Comparison of ENCODE assay signal across 10 mouse cellular contexts in the genomic region with DNA sequence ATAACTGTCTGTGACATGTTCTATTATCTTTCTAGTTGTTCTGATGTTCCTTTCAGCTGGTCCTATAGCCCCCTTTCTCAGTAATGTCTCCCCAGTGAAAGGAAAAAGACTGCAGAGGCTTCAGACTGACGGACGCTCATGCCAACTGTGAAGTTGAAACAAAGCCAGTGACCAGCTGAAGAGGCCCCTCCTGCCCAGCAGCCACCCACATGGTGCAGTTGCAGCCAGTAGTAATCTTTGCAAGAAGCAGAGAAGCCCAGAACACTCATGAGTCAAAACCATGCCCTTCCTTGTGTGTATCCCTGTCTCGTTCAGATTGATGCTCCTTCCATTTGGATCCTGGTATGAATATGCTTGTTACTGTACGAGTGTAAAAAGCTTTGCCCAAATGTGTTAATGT.
DNase-seq lines count a peak whose midpoint lies in the region; ATAC-seq lines count a peak whose summit lies in the region.
"Had no signal": no experiment of that assay in that cellular context is flagged by ENCODE, and none has a peak within 500 bp of the region (broad histone marks: within the 10 kb centered on the region; RNA-seq: fewer than 3 reads in every experiment).

No protein-coding gene starts in this region.

- peaks cover 72% of the 10 kb centered on the region for H3K4me1 ChIP-seq in hindbrain, embryonic 13.5 days (replicated peaks)
- no peaks in the 10 kb centered on the region; the same call in 1 of the 2 replicates for H3K4me1 ChIP-seq in hindbrain, embryonic 11.5 days (replicated peaks; ENCODE audit: control insufficient read depth, insufficient read depth, low read length)
- peaks cover 58% of the 10 kb centered on the region for H3K4me1 ChIP-seq in forebrain, embryonic 16.5 days (replicated peaks; ENCODE audit: control insufficient read depth, insufficient read depth, low read length)
- H3K4me1 ChIP-seq in neural tube, embryonic 15.5 days: peaks cover 58% of the 10 kb centered on the region

- WGBS in hindbrain, embryonic 13.5 days: 57% methylated on average over 4 of the region's 4 CpGs
- WGBS in hindbrain, embryonic 11.5 days: 70% methylated on average over 4 of the region's 4 CpGs
- 28% methylated on average over 4 of the region's 4 CpGs for WGBS in forebrain, embryonic 16.5 days
- WGBS in neural tube, embryonic 15.5 days: 42% methylated on average over 4 of the region's 4 CpGs

- H3K4me3 ChIP-seq in hindbrain, embryonic 13.5 days: no peak overlapping the region
- H3K4me3 ChIP-seq in hindbrain, embryonic 11.5 days (ENCODE audit: low read depth, low read length): no peak overlapping the region
- peak overlapping the region; percentile 33 for H3K4me3 ChIP-seq in forebrain, embryonic 16.5 days (replicated peaks; ENCODE audit: low read length)
- H3K4me3 ChIP-seq in neural tube, embryonic 15.5 days (replicated peaks): 0 out of 2 replicates have a peak overlapping the region, but pooled peaks have one; percentile 2
- H3K4me3 ChIP-seq: intestine, embryonic 15.5 days had no signal

- H3K9me3 ChIP-seq in hindbrain, embryonic 13.5 days: no peaks in the 10 kb centered on the region
- no peaks in the 10 kb centered on the region for H3K9me3 ChIP-seq in hindbrain, embryonic 11.5 days (ENCODE audit: control insufficient read depth, low read length)
- H3K9me3 ChIP-seq in forebrain, embryonic 16.5 days (ENCODE audit: control insufficient read depth, low read length): no peaks in the 10 kb centered on the region
- no peaks in the 10 kb centered on the region for H3K9me3 ChIP-seq in neural tube, embryonic 15.5 days (replicated peaks)
- H3K9me3 ChIP-seq: intestine, embryonic 15.5 days had no signal

- peaks cover 58% of the 10 kb centered on the region for H3K36me3 ChIP-seq in hindbrain, embryonic 13.5 days
- peaks cover 12% of the 10 kb centered on the region for H3K36me3 ChIP-seq in hindbrain, embryonic 11.5 days (ENCODE audit: control insufficient read depth, insufficient read depth, low read length)
- peaks cover 30% of the 10 kb centered on the region for H3K36me3 ChIP-seq in forebrain, embryonic 16.5 days (ENCODE audit: control insufficient read depth, insufficient read depth)
- H3K36me3 ChIP-seq in neural tube, embryonic 15.5 days: peaks cover 28% of the 10 kb centered on the region

- peak overlapping the region; percentile 71 for H3K9ac ChIP-seq in hindbrain, embryonic 13.5 days
- no peak overlapping the region for H3K9ac ChIP-seq in hindbrain, embryonic 11.5 days (ENCODE audit: low read depth, low read length)
- H3K9ac ChIP-seq in forebrain, embryonic 16.5 days (replicated peaks; ENCODE audit: low read depth, low read length): peak overlapping the region; percentile 61
- H3K9ac ChIP-seq in neural tube, embryonic 15.5 days (replicated peaks): peak overlapping the region; percentile 55; the same call in 1 of the 2 replicates
- H3K9ac ChIP-seq: intestine, embryonic 15.5 days had no signal

- peak overlapping the region; percentile 82 for H3K4me2 ChIP-seq in hindbrain, embryonic 13.5 days
- no peak overlapping the region for H3K4me2 ChIP-seq in hindbrain, embryonic 11.5 days (replicated peaks; ENCODE audit: low read depth, low read length)
- peak overlapping the region; percentile 66 for H3K4me2 ChIP-seq in forebrain, embryonic 16.5 days (ENCODE audit: low read length)
- H3K4me2 ChIP-seq in neural tube, embryonic 15.5 days: peak overlapping the region; percentile 61
- H3K4me2 ChIP-seq: intestine, embryonic 15.5 days had no signal

- no peak for ATAC-seq in hindbrain, embryonic 13.5 days (ENCODE audit: low FRiP score)
- ATAC-seq in hindbrain, embryonic 11.5 days (ENCODE audit: low FRiP score): no peak
- ATAC-seq in forebrain, embryonic 16.5 days: 0 out of 2 replicates have a peak, but pooled peaks have one; percentile 21
- no peak for ATAC-seq in neural tube, embryonic 15.5 days (ENCODE audit: low FRiP score)
- ATAC-seq: intestine, embryonic 15.5 days had no signal

- H3K27me3 ChIP-seq in hindbrain, embryonic 13.5 days: no peaks in the 10 kb centered on the region
- H3K27me3 ChIP-seq in hindbrain, embryonic 11.5 days (ENCODE audit: control insufficient read depth, insufficient read depth, low read length): no peaks in the 10 kb centered on the region
- H3K27me3 ChIP-seq in forebrain, embryonic 16.5 days (replicated peaks; ENCODE audit: control insufficient read depth, insufficient read depth, low read length): no peaks in the 10 kb centered on the region
- no peaks in the 10 kb centered on the region for H3K27me3 ChIP-seq in neural tube, embryonic 15.5 days (replicated peaks)
- H3K27me3 ChIP-seq: intestine, embryonic 15.5 days had no signal

- no peak for DNase-seq in hindbrain, embryonic 11.5 days (ENCODE audit: low spot score)
- DNase-seq in right cerebral cortex, adult 18-20 months: peak; percentile 63
- DNase-seq in right cerebral cortex, adult 2 months (ENCODE audit: low spot score in 2 of 2): no peak
- DNase-seq in urinary bladder, postnatal 4 days (ENCODE audit: low spot score in 2 of 2): no peak
- DNase-seq: adrenal gland, adult 2 months; lung, postnatal 4 days had no signal

- H3K27ac ChIP-seq in hindbrain, embryonic 13.5 days: peak overlapping the region; percentile 88
- no peak overlapping the region for H3K27ac ChIP-seq in hindbrain, embryonic 11.5 days (ENCODE audit: low read depth, low read length)
- H3K27ac ChIP-seq in forebrain, embryonic 16.5 days (ENCODE audit: low read length): peak overlapping the region; percentile 73
- peak overlapping the region; percentile 74 for H3K27ac ChIP-seq in neural tube, embryonic 15.5 days (replicated peaks)
- H3K27ac ChIP-seq: intestine, embryonic 15.5 days had no signal

Comparison
In these comparisons a context has a peak if more than half of its experiments do, and no peak if none do; other contexts are left out.
1. H3K4me3 ChIP-seq: peak in forebrain, embryonic 16.5 days (single experiment) and neural tube, embryonic 15.5 days (single experiment); none in hindbrain, embryonic 13.5 days (single experiment) and hindbrain, embryonic 11.5 days (single experiment).